Mouse (Mus musculus) C2C12 (cell line): ENCODE data around the gene Olfr218. TPM values are rescaled to one million over a fixed set of nuclear protein-coding genes. Genes with fewer than 3 reads are reported as not detected.
"Not testable (repeated sequence)": the region's sequence is repeated elsewhere in the genome, so short reads cannot be mapped to it uniquely, and the experiment has no call there.

ENCODE experiments used
- H3K27me3 ChIP-seq: one replicate; pipeline ENCODE4 v1.6.1; 2011; ENCODE audit not compliant: control insufficient read depth, insufficient read depth, insufficient read length
- H3K36me3 ChIP-seq: one replicate; pipeline ENCODE4 v1.6.1; 2011; ENCODE audit not compliant: control insufficient read depth, insufficient read depth
- H3K4me3 ChIP-seq: one replicate; pipeline ENCODE4 v1.5.1; 2011; ENCODE audit warnings: mild to moderate bottlenecking, control low read depth; ENCODE audit not compliant: poor library complexity, insufficient read depth, severe bottlenecking
- H3K79me2 ChIP-seq: one replicate; pipeline ENCODE4 v1.6.1; 2011; ENCODE audit not compliant: control insufficient read depth, insufficient read depth
- H3K79me3 ChIP-seq: one replicate; pipeline ENCODE4 v1.6.1; 2011; ENCODE audit warnings: low read depth, control low read depth
- H3ac ChIP-seq: one replicate; pipeline ENCODE3; 2011; ENCODE audit warnings: low read depth; ENCODE audit not compliant: control insufficient read depth, insufficient read length
- CEBPB ChIP-seq: IDR thresholded peaks from one replicate; pipeline ENCODE4 v1.6.1; 2011; ENCODE audit warnings: low read depth, mild to moderate bottlenecking, control low read depth, moderate library complexity
- CTCF ChIP-seq: IDR thresholded peaks from one replicate; pipeline ENCODE4 v1.5.1; 2011; ENCODE audit not compliant: control insufficient read depth, insufficient read depth, insufficient read length
- FOSL1 ChIP-seq: IDR thresholded peaks from one replicate; pipeline ENCODE4 v1.8.0; 2011; ENCODE audit warnings: mild to moderate bottlenecking, low read length; ENCODE audit not compliant: poor library complexity, insufficient read depth, severe bottlenecking
- MAX ChIP-seq: IDR thresholded peaks from one replicate; pipeline ENCODE4 v1.6.1; 2011; ENCODE audit warnings: mild to moderate bottlenecking, control low read depth
- MYOD1 ChIP-seq: IDR thresholded peaks from one replicate; pipeline ENCODE4 v1.6.1; 2011; ENCODE audit warnings: low read depth; ENCODE audit not compliant: control insufficient read depth, insufficient read length
- MYOG ChIP-seq: IDR thresholded peaks from one replicate; pipeline ENCODE4 v1.6.1; 2011; ENCODE audit not compliant: control insufficient read depth, insufficient read length; ENCODE audit errors: extremely low read depth
- USF1 ChIP-seq: IDR thresholded peaks from one replicate; pipeline ENCODE4 v1.6.1; 2011; ENCODE audit warnings: low read depth, mild to moderate bottlenecking, control low read depth, moderate library complexity
- polyA plus RNA-seq: library from polyadenylated mRNA; unstranded; fragments of >200 nt; fragmentation: generic; extraction: Trizol; gene quantifications from one replicate; pipeline ENCODE4 v1.2.1, GENCODE M21; 2012; ENCODE audit warnings: missing spikeins

Gene Olfr218
- polyA plus RNA-seq, 1 experiment: not detected

DNA sequence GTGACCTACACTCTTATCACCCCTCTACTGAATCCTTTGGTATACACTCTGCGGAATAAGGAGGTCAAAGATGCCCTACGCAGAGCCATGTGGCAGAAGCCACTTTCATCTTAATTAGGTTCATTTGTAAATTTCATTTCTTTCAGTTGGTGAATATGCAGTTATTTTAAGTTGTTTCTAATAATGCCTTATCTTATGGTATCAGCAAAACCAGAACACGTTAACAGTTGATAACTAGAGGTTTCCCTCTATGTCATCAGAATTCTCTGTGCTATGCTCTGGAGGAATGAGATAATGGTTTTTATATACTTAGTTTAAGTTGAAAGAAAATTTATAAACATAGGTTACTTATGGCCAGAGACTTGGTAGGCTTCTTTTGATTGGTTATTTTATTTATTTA lies 18.9 kb downstream of the Olfr218 start:
- no peaks in the 10 kb centered on the region for H3K79me2 ChIP-seq
- TF ChIP-seq USF1 (no peak), CEBPB (no peak), CTCF (no peak), MAX (no peak)
- H3ac ChIP-seq: no peak overlapping the region
- H3K36me3 ChIP-seq: no peaks in the 10 kb centered on the region
- no peaks in the 10 kb centered on the region for H3K79me3 ChIP-seq
- H3K27me3 ChIP-seq: no peaks in the 10 kb centered on the region
- H3K4me3 ChIP-seq: no peak overlapping the region

DNA sequence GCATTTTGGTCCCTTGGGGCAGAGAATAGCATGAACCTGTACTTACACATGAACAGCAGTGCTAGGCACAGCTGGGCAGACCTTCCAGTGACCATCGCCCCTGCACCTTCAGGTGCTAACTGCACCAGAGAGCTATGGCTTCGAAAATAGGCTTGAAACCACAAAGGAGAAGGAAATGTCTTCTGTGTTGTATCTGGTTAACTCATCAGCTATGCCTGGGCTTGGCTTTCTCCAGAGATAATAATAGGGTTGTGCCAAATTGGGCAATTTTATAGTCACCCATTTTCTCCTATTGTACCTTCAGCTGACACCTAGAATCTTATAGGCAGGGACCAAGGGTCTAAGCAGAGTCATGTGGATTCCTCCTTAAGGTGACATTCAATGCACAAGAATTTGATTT lies 29.5 kb downstream of the Olfr218 start, which contains the start of gene Fcer1a:
Fcer1a (minus strand) TSS at position 134 of the 400 bp plus-strand sequence.
- no peaks in the 10 kb centered on the region for H3K79me2 ChIP-seq
- H3ac ChIP-seq: no peak within 1 kb of the TSS
- no peaks in the 10 kb centered on the region for H3K36me3 ChIP-seq
- H3K79me3 ChIP-seq: no peaks in the 10 kb centered on the region
- no peak within 1 kb of the TSS for H3K4me3 ChIP-seq
- TF ChIP-seq CEBPB (no peak), CTCF (no peak), MAX (no peak), FOSL1 (no peak), MYOG (no peak), USF1 (no peak), MYOD1 (no peak)
- H3K27me3 ChIP-seq: no peaks in the 10 kb centered on the region

DNA sequence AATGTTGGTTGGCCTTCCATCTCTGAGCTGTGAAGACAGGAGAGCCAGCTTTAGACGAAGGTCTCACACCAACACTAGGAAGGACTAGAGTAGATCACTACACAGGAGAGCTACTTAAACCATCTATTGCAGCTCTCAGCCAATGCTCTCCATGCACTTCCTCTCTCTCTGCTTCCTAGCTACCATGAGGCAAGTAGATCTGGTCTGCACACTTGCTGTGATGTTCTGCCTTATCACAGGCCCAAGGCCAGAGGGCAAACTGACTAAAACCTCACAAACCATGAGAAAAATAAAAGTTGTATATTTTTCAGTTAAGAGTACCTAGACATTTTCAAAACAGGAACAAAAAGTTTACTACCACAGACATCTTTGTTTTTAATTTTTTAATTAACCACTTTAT lies 39.4 kb downstream of the Olfr218 start:
- not testable (repeated sequence) for H3ac ChIP-seq, H3K27me3 ChIP-seq, H3K36me3 ChIP-seq, H3K4me3 ChIP-seq, H3K79me2 ChIP-seq, H3K79me3 ChIP-seq

DNA sequence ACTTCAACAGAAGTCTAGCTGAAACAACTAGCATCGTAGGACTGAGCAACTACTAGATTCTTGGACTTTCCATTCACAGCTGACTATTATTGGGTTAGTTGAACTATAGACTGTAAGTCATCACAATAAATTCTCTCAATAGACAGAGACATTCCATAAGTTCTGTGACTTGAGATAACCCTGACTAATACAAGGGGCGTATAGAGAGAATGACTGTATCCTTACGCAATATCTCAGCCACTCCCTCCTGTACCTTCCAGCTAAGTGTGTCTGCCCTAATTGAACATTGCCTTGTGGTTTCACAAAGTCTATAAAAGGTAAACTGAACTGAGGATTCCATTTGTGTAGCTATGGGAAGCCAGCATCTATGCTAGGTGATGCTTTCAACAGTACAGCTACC lies 52.3 kb downstream of the Olfr218 start:
- H3K79me2 ChIP-seq: no peaks in the 10 kb centered on the region
- H3K4me3 ChIP-seq: no peak overlapping the region
- H3ac ChIP-seq: no peak overlapping the region

More for the DNA sequence above, 52.3 kb downstream of the Olfr218 start:
- H3K79me3 ChIP-seq: no peaks in the 10 kb centered on the region
- no peaks in the 10 kb centered on the region for H3K36me3 ChIP-seq
- TF ChIP-seq MYOD1 (no peak), CEBPB (no peak), USF1 (no peak), MYOG (no peak), MAX (no peak), CTCF (no peak), FOSL1 (no peak)
- H3K27me3 ChIP-seq: no peaks in the 10 kb centered on the region

Other genes with a start within 250 kb of the Olfr218 start
- gene Olfr16, start 247.4 kb upstream of the Olfr218 start, polyA plus RNA-seq: not detected
- gene Olfr1408, start 60.4 kb upstream of the Olfr218 start, polyA plus RNA-seq: not detected
- gene Olfr1406, start 7.2 kb upstream of the Olfr218 start, polyA plus RNA-seq: not detected
- gene Olfr1404, start 14.6 kb downstream of the Olfr218 start, polyA plus RNA-seq: not detected
- gene Fcer1a, start 29.4 kb downstream of the Olfr218 start, polyA plus RNA-seq: not detected
- not detected for gene Olfr418, start 68.2 kb downstream of the Olfr218 start, polyA plus RNA-seq
- gene Mptx2, start 80.0 kb downstream of the Olfr218 start, polyA plus RNA-seq: not detected
- not detected for gene Ackr1, start 135.9 kb downstream of the Olfr218 start, polyA plus RNA-seq
- 5.9 TPM for gene Aim2, start 153.1 kb downstream of the Olfr218 start, polyA plus RNA-seq
- 0.09 TPM for gene Cadm3, start 169.9 kb downstream of the Olfr218 start, polyA plus RNA-seq